Mouse (Mus musculus) thymus, postnatal 4 days (tissue): ENCODE data around the gene Mgst2.

Source experiments
- DNase-seq: peaks from one replicate; pipeline ENCODE4 v3.0.0; 2021

The Mgst2 gene

DNA sequence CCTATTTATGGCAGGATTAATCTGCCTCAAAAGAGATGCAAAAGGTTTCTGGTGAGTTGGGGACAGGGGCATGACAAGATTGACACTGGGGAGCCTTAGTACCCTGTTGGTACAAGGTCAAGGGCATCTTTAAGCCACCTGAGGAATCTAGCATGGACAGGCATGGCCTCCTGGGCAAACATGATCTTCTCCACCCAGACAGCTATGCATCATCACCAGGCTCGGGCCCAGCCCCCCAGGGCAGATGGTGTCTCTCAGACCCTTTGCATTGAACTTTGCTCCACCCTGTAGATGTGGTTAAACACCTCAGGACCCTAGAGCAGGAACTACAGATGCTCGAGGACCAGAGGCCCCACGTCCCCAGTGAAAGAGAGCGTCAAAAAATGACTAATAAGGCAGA lies at the start of gene Mgst2:
Gene Mgst2 (plus strand): TSS at position 301 of the 400 bp plus-strand sequence.
- DNase-seq, result peak; percentile 22

DNA sequence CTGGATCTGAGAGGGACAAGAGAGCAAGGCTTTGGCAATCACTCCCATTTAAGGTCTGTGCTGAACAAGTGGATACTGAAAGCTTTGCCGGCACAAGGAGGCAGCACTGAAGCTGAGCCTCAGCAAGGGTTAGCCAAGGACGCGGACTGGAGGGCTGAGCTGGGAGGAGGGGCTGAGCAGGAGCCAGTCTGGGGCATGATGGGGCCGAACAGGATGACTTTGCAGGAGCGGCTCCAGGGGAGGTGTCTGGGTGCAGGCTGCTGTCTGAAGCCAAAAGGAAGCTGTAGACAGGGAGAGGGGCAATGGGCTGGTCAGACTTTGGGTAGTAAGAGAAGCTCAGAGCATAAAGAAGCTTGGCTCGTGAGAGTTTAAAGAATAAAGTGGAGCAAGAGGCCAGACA lies 48.2 kb upstream of the Mgst2 start:
- DNase-seq, result peak; percentile 69

DNA sequence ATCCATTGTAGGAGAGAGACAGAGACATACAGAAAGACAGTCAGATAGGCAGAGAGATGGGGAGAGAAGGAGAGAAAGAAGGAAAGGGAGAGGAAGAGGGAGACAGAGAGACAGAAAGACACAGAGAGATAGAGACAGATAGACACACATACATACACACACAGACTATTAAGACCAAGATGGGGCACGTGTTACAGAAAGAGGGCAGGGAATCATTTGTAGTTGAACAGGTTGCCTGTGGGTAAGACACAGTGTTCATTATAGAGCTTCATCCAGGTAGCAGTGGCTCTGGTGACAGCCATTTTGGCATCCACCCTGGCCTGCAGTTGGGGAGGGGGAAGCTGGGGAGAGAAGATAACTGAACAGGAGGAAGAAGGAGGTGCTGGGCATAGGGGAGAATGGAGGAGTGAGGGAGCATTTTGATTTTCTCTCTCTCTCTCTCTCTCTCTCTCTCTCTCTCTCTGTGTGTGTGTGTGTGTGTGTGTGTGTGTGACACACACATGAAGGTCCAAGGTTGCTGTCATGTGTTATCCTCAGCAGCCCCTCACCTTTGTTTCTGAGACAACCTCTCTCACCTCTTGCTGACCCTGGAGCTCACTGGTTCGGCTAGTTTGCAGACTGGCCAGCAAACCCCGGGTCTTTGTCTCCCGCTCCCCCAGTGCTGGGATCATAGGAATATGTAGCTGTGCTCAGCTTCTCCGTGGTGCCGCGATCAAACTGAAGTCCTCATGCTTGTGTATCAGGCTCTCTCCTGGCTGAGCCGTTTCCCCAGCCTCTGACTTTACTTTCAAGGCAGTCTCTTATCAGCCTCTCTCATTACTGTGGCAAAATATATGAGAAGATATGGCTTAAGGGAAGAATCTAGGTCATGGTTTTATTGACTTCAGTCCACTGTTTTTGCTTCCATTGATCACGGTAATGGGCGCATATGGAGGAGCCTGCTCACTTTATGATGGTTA lies 47.5 kb upstream of the Mgst2 start:
- no peak for DNase-seq

DNA sequence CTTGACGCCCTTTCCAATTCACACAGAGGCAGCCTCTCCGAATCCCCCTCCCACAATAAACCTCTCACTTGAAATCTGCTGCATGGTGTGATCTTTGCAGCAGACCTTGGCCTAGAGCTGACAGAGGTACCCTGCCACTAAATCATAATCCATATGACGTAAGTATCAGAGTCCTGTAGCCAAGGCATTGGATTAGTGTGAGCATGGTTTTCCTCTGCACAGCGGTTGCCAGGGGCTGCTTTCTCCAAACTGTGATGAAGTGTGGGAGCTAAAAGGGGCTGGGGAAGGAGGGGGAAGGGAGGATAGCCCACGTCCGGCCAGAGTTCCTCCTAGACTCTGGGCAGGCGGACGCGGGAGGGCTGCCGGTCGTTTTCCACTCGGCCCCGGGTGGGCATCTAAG lies 45.9 kb upstream of the Mgst2 start:
- no peak for DNase-seq

DNA sequence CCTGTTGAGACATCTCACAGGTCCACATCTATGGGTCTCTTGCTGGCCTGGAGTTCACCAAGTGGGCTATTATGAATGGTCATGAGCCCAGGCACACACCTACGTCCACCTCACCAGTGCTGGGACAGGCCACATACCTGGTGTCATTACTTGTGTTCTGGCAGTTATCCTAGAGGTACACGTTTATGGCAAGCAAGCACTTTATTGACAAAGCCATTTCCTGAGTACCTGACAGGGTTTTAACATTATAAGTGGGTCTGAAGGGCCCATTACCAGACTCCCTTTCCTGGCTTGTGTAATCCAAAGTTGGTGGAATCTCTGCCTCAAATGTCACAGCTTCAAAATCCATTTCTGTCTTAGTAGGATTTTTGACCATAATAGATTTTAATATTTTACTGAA lies 36.2 kb upstream of the Mgst2 start:
- no peak for DNase-seq

DNA sequence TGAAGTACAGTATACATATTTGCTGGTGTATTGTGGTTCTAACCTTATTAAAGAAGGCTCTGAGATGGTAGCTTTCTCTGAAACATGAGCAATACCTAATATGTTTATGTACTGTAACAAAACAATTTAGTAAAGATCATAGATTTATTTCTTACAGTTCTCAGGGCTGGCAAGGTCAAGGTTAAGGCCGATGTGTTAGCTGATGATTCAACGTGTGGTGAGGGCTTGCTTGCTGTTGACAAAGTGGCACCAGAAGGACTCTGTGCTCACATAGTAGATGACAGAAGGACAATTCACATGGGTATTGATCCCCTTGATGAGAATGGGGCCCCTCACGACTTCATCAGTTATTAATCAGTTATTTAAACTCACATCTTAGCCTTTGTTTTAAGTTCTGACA lies 32.4 kb upstream of the Mgst2 start:
- no peak for DNase-seq

DNA sequence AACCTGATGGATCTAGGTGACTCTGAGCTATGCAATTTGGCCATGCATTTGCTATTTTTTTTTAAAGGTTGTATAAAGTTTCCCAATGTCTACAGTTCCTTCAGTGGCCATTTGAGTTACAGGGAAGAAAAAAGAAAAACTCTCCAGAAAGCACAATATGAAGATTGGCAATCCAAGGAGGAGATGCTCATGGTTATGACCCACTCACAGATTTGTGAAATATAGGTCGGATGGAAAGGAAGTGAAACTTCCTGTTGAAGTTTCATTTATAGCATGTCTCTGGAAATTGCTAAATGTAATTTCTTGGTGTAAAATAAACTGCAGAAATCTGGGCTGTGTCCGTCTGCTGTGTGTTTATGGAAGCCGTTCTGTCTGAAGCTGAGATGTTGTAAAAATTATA lies 31.2 kb upstream of the Mgst2 start:
- DNase-seq, result no peak

DNA sequence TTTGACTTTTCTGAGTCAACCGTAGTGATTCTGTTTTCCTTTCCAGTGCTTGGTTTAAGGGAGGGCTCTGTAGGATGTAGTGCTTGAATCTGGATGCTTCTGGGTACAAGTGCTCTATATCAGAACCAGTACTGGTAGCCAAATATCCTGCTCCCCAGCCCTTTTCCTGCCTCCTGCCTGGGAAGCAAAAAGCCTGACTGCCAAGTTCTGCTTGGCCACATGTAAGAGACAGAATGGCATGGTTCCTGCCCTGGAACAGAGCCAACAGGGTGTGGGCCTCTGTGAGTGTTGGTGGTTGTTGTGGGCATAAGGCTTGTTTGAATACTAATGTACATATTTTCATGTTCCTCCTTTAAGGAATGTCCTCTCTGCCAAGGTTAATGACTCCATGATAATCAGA lies 29.4 kb upstream of the Mgst2 start:
- DNase-seq, result no peak

DNA sequence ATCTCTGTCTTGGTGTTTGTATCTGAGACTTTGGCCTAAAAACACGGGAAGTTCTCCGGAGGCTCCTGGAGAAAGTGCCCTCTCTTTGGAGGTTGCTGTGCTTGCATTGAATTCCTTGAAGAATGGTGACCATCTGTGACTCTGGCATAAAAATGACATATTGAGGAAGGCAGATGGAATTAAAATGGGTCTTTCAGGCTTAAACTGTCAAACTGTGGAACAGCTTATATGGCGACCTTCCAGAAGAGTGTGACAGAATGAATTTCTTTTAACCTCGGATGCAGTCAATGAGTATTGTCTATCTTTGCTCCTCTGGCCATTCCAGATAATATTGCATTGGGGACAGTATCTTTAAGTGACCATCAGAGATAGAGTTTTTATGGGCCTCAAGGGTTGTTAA lies 28.2 kb upstream of the Mgst2 start:
- DNase-seq, result no peak

DNA sequence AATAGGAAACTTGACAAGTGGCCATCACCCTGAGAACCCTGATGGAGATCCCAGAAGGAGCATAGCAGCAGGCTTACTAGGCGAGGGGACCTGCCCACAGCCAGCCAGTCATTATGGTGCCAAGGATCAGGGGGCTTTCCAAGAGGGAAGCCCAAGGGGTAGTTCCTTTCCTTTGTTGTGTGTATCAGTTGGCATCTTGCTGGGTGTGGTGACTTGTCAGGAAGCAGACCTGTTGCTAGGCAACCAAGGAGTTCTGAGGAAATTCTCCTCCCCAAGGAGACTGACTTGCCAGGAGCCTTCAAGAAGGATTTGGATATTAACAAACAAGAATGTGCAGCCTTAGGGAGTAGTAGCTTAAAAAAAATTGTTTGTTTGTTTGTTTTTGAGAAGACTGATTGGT lies 25.7 kb upstream of the Mgst2 start:
- no peak for DNase-seq

DNA sequence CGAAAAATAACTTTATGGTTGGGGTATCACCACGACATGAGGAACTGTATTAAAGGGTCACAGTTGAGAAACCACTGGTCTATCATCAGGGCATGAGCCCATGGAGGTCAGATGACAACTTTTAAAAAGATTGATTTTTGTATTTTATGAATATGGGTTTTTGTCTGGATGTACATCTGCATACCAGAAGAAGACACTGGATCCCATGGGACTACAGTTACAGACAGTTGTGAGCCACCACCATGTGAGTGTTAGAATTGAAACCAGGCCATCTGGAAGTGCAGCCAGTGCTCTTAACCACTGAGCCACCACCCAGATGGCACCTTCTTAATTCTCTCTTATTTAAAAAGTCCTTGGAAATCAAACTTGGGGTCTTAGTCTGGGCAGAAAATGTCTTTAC lies 24.2 kb upstream of the Mgst2 start:
- DNase-seq, result no peak

DNA sequence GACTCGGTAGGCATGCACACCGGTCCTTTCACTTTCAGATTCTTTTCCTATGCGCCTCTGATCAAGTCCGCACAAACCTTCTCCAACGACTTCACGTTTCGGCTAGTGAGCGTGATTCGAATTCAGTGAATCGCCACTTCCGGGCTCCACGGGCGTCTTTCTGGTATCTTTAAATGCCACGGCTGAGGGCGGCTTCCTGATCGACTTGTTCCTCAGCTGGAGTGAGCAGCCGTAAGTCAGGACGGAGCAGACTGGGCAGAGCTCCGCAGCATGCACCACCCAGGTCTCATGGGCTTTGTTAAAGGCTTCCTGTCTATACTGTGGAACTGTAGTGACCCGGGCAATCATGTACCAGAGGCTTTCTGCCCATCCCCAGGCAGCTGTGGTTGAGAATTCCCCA lies 23.5 kb upstream of the Mgst2 start:
- peak; percentile 52 for DNase-seq

DNA sequence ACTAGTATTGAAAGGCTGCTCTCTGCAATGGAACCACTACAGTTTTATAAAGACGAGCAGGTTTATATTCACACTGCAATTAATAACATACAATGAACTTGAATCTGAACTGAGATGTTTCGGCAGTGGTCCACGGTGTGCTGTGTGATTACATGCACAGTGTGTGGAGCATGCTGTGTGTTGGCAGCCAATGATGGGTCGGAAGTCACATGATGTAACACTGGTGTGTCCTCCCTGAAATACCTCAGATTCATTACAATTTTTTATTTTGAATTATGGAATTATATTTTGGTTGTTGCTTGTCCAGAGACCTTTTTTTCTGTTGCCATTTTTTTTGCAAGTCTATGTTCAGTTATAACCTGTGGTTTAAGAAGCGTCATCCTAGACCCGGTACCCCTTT lies 22.8 kb upstream of the Mgst2 start:
- no peak for DNase-seq

DNA sequence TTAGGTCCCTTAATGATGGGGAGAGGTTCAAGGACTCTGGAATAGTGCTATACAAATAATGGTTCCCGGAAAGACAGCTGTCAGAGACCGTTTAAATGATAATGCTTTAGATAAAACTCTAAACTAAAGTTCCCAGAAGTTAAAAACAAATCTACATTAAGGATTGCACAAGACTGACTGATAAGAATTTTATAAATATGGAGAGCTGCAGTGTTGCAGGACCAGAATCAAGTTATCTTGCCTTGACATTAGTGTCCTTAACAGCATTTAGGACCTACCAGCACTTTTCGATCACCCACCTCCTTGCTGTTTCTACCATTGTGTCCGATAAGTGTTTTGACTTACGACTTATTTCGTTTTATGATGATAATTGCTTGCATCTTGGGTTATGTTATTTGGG lies 21.9 kb upstream of the Mgst2 start:
- DNase-seq, result no peak

DNA sequence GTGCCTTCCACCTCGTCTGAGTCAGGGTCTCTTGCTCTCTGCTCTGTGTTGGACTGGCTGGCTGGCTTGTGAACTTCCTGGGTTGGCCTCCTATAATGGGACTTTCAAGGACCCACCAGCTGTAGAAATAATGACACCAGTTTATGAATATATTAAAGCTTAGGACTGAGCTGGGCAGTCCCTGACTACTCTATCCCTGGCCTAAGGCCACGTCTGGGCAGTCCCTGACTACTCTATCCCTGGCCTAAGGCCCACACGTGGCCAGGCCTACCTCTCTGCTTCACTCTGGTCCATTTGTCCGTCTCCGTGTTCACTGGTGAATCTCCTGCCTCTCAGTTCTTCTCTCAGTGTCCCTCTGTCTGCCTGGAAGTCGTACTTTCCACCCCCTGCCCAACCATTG lies 14.7 kb upstream of the Mgst2 start:
- no peak for DNase-seq

DNA sequence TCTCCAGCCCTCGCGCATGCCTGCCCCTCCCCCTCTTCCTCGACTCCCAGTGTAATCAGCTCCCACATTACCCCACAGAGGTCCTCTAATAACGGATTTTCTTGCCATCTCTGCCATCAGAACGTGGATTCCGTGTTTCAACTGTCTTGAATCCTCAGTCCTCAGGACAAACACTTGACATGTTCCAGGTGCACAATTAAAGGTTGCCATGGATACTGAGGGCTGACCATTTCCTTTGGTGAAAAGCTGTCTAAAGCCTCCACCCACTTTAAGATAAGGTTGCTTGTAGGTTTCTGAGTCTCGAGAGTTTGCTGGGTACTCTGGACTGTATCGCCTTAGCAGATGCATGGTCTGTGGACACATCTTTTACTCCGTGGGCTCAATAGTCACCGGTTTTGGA lies 13.9 kb upstream of the Mgst2 start:
- DNase-seq, result no peak

DNA sequence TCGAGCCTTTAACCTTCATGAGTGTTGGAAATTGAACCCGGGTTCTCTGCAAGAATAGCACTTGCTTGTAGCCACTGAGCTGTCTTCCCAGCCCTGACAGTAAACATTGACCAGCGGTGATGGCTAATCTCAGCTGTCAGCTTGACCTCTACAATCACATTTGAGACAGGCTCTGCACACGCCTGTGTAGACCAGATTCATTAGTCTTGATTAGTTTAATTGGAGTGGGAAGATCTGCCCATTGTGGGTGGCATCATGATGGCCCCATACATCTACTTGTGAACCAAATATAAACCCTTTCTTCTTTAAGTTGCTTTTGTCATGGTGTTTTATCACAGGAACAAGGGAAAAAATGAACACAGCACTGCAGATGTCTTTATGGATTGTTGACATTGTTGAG lies 12.8 kb upstream of the Mgst2 start:
- DNase-seq, result no peak

DNA sequence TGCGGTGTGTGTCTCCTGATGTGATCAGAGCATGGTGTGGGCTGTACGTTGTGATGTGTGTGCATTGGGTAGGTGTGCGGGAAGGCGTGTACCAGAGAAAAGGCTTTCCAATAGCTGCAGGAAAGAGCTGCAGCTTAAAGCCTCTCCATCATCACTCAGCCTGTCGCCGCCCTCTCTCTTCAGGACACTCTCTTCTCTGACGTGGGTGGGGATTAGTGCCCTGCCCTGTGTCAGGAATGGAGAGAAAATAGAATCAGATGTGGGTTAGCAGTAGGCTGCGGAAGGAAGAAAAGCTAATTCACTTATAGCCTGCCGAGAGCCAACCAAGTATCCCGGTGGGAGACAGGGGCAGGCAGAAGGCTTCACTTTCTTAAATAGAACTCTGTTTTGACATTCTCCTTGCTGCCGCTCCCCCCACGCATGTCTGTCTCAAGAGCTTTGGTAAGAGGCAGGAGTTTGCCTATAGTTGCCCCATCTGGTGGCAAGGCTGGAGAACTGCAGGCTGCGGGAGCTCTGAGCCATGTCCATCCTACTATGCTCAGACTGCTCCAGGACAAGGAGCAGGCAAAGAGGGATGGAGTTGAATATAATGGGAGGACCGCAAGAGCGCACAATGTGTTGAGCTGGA lies 12.0 kb upstream of the Mgst2 start:
- DNase-seq, result peak; percentile 85

DNA sequence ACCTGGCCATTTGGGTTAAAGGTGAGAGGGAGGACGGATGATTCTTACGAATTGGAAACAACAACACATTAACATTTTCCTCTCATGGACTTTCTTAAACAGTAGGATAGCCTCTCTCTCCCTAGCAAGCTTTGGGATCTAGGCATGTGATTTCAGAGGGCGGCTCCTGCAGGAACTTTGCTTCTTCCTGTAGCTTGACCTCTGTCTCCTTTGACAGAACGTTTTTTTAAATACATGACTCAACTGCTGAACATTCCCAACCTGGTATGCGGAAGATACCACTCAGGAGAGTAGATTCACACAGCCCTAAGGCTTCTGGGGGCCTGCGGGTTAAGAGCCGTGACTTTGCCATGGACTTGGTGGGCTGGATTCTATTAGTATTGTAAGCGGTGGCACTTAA lies 10.7 kb upstream of the Mgst2 start:
- DNase-seq, result no peak

DNA sequence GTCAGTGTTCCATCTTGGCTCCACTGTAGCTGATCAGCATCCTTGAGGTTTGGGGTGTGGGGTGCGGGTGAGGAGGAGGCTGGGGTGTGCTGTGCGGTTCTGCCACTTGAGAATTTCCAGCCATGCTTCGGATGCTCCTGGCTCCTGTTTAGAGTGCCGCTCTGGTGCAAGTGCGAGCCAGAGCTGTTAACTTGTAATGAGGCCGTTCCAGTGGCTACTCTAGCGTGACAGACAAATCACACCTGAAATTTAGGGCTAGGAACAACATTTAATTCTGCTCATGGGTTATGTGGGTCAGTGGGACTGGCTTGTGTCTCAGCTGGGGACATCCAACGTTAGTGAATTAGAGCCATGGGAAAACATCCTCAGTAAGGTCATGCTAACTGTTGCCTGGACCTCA lies 10.2 kb upstream of the Mgst2 start:
- no peak for DNase-seq

DNA sequence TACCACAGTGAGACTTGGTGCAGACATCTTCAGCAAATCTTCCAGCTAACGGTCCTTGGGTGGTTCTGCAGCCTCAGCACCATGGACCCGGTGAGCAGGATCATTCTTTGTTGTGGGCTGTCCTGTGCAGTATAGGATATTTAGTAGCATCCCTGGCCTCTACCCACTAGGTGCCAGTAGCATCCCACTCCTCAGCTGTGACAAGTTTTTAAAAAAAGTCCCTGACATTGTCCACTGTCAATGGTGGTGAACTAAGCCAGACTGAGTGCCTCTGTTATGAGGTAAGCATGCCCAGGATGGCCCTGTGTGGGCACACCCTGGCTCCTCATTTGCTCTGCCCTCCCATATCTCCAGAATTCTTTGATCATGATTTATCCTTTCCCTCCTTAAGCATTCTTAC lies 9.0 kb upstream of the Mgst2 start:
- peak; percentile 20 for DNase-seq

DNA sequence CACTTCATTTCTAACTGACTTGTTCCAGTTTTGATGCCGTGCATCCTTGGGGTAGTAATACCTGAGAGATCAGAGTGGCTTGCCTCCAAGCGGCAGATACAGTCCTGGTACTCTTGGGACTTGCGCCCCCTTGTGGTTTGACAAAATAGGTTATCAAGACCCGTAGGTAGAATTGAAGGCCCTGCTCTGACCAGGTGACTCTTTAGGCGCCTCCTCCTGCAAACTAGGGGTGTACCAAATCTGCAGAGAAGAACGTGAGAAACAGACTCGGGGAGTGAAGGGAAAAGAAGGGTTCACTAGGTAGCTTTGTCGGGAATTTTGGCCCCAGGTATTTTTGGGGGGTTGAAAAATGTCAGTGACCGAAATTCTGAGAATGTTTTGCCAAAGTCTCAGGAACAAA lies 7.9 kb upstream of the Mgst2 start:
- peak; percentile 93 for DNase-seq

DNA sequence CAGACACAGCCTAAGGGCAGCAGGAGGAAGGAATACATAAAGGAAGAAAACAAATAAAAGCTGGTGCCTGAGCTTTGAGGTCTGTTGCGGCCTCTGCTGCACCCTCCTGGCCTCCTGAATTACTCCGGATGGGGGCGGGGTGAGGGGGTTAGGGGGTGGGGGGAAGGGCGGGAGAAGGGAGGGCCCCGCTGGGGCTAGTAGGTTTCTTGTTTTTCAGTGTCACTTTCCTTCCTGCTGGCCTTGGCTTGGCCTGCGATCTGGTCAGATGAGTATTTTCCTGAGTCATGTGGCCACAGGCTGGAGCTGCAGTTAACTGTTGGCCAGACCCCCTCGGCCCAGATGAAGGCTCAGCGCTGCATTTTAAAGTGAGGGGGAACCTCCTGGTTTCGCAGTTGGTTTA lies 7.5 kb upstream of the Mgst2 start:
- peak; percentile 80 for DNase-seq

DNA sequence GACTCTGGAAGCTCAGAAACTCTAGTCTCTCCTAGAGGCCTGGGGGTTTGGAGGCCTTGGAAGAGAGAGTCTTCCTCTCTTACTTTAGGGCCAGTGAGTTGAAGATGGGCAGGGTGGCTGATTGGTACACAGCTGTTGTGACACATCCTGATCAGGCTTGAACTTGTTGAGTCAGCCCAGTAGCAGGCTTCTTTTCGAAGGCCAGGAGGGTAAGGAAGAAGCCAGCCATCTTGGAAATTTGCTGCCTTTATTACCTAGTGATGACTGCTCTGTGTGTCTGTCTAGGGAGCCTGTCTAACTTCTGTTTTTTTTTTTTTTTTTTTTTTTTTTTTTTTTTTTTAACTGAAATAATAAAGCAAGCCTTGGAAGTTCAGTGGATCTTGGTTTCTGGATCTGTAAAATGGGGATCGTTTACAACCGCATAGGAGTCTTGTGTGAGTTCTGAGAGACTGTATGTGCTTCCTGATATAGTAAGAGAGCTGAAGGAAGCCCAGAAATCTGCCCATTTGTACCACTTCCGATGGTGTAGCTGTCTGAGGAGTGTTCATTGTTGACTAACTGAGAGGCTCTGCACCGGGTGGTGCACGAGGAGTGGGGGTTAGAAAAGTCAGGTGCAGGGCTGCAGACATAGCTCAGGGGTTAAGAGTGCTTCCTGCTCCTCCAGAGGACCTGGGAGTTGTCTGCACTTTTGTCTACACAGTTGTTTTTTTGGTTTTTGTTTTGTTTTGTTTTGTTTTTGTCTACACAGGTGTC lies 5.7 kb upstream of the Mgst2 start:
- peak; percentile 73 for DNase-seq
